Mouse (Mus musculus) liver, postnatal 0 days (tissue): ENCODE results near the gene Wdr95. TPM values are rescaled to one million over a fixed set of nuclear protein-coding genes. Genes with fewer than 3 reads are reported as not detected.

Experiments
- ATAC-seq: fragments of 200-750 bp; cut with Nextera tagmentation; 2 replicates; pipeline ENCODE4 v1.8.0; 2017; ENCODE audit warnings: mild to moderate bottlenecking, moderate library complexity
- DNase-seq: peaks from one replicate; pipeline ENCODE4 v3.0.0-alpha.2; 2016
- H3K27ac ChIP-seq: fragments of 300-500 bp; sonication (generic); 2 replicates; pipeline ENCODE4 v1.5.1; 2014; ENCODE audit warnings: antibody characterized with exemption, moderate library complexity, mild to moderate bottlenecking, low read depth
- H3K27me3 ChIP-seq: fragments of 300-500 bp; sonication (generic); 2 replicates; pipeline ENCODE4 v1.6.1; 2014; ENCODE audit warnings: low read length, control low read depth, mixed read lengths; ENCODE audit not compliant: insufficient read depth
- H3K36me3 ChIP-seq: fragments of 300-500 bp; sonication (generic); replicated peaks from 2 replicates; pipeline ENCODE4 v1.6.1; 2014; ENCODE audit warnings: mild to moderate bottlenecking, control low read depth, low read length, moderate library complexity, mixed read lengths; ENCODE audit not compliant: insufficient read depth
- H3K4me1 ChIP-seq: fragments of 300-500 bp; sonication (generic); 2 replicates; pipeline ENCODE4 v1.6.1; 2014; ENCODE audit warnings: antibody characterized with exemption, mild to moderate bottlenecking, control low read depth; ENCODE audit not compliant: insufficient read depth
- H3K4me2 ChIP-seq: fragments of 300-500 bp; sonication (generic); 2 replicates; pipeline ENCODE4 v1.6.1; 2014; ENCODE audit warnings: low read depth, mild to moderate bottlenecking, low read length, moderate library complexity, mixed read lengths
- H3K4me3 ChIP-seq: fragments of 300-500 bp; sonication (generic); 2 replicates; pipeline ENCODE4 v1.5.1; 2014; ENCODE audit warnings: low read depth, low read length
- H3K9ac ChIP-seq: fragments of 300-500 bp; sonication (generic); replicated peaks from 2 replicates; pipeline ENCODE4 v1.6.1; 2014; ENCODE audit warnings: mild to moderate bottlenecking, moderate library complexity
- H3K9me3 ChIP-seq: fragments of 300-500 bp; sonication (generic); 2 replicates; pipeline ENCODE4 v1.6.1; 2016; ENCODE audit warnings: mild to moderate bottlenecking, control low read depth, low read length, mixed read lengths
- CTCF ChIP-seq: sonication (generic); IDR thresholded peaks from 2 replicates; pipeline ENCODE4 v1.5.1; 2016; ENCODE audit warnings: antibody characterized with exemption, low read depth
- EP300 ChIP-seq: IDR thresholded peaks from 2 replicates; pipeline ENCODE4 v1.6.1; 2016; ENCODE audit warnings: antibody characterized with exemption, low read depth, mild to moderate bottlenecking
- WGBS: fragments of 180-500 bp; shearing (Covaris S2); extraction: QIAGEN DNeasy Blood & Tissue Kit; methylation state at CpG from one replicate; pipeline ENCODE4 v1.1.7; 2014; ENCODE audit not compliant: insufficient replicate concordance; 5-methylcytosine and 5-hydroxymethylcytosine counted together
- polyA plus RNA-seq: library from polyadenylated mRNA; unstranded; fragments of >200 nt; fragmentation: Nextera tagmentation; extraction: Ambion mirVana; gene quantifications from 2 replicates; pipeline ENCODE4 v1.2.1, GENCODE M21; 2015

Wdr95 gene
- polyA plus RNA-seq, 1 experiment from 2014 or later, result not detected

GRCm38 (mm10) chr5:149514087-149514671 is 14.3 kb upstream of the Wdr95 start:
- DNase-seq, result no peak
- no peak overlapping the region for H3K9ac ChIP-seq
- no peaks in the 10 kb centered on the region for H3K9me3 ChIP-seq
- no peak for ATAC-seq
- no peak overlapping the region for H3K27ac ChIP-seq
- WGBS, result 32% methylated on average over 14 of the region's 14 CpGs
- no peaks in the 10 kb centered on the region for H3K27me3 ChIP-seq
- H3K4me2 ChIP-seq, result peak overlapping the region; percentile 9; the same call in 1 of the 2 replicates
- H3K4me1 ChIP-seq, result no peaks in the 10 kb centered on the region
- no peak for TF ChIP-seq EP300
- TF ChIP-seq CTCF, result no peak
- H3K36me3 ChIP-seq, result no peaks in the 10 kb centered on the region
- H3K4me3 ChIP-seq, result no peak overlapping the region

GRCm38 (mm10) chr5:149514890-149515289 is 13.6 kb upstream of the Wdr95 start:
- Histone ChIP-seq H3K36me3 (no peaks in the 10 kb centered on the region), H3K4me1 (no peaks in the 10 kb centered on the region), H3K27me3 (no peaks in the 10 kb centered on the region), H3K9ac (no peak overlapping the region), H3K4me2 (no peak overlapping the region), H3K9me3 (no peaks in the 10 kb centered on the region), H3K27ac (no peak overlapping the region), H3K4me3 (no peak overlapping the region)
- DNase-seq (no peak), ATAC-seq (no peak)
- 66% methylated on average over 2 of the region's 3 CpGs for WGBS
- TF ChIP-seq CTCF (no peak), EP300 (no peak)

GRCm38 (mm10) chr5:149517116-149517515 is 11.4 kb upstream of the Wdr95 start:
- WGBS, result 69% methylated on average over 6 of the region's 6 CpGs
- Histone ChIP-seq H3K27me3 (no peaks in the 10 kb centered on the region), H3K9me3 (no peaks in the 10 kb centered on the region), H3K27ac (no peak overlapping the region), H3K4me3 (no peak overlapping the region), H3K4me2 (no peak overlapping the region), H3K4me1 (no peaks in the 10 kb centered on the region), H3K36me3 (no peaks in the 10 kb centered on the region), H3K9ac (no peak overlapping the region)
- TF ChIP-seq EP300 (no peak), CTCF (no peak)
- DNase-seq (no peak), ATAC-seq (no peak)

- no peak overlapping the region for H3K4me3 ChIP-seq
- H3K9me3 ChIP-seq, result no peaks in the 10 kb centered on the region
- no peak for TF ChIP-seq EP300
- no peak for TF ChIP-seq CTCF
- H3K4me2 ChIP-seq, result no peak overlapping the region
- H3K36me3 ChIP-seq, result no peaks in the 10 kb centered on the region
- 57% methylated on average over 5 of the region's 5 CpGs for WGBS
- H3K9ac ChIP-seq, result no peak overlapping the region
- no peak overlapping the region for H3K27ac ChIP-seq
- H3K27me3 ChIP-seq, result 0 out of 2 replicates have a peak, but pooled peaks cover 2% of the 10 kb centered on the region
- DNase-seq (no peak), ATAC-seq (no peak)
- no peaks in the 10 kb centered on the region for H3K4me1 ChIP-seq
Observed at GRCm38 (mm10) chr5:149520806-149521205, 7.7 kb upstream of the Wdr95 start.

- H3K36me3 ChIP-seq, result no peaks in the 10 kb centered on the region
- ATAC-seq, result no peak
Observed at GRCm38 (mm10) chr5:149523856-149524241, 4.6 kb upstream of the Wdr95 start.

GRCm38 (mm10) chr5:149524242-149524858 is 4.1 kb upstream of the Wdr95 start:
- 34% methylated on average over 16 of the region's 16 CpGs for WGBS
- ATAC-seq (0 out of 2 replicates have a peak, but pooled peaks have one; percentile 41), DNase-seq (peak; percentile 69)
- Histone ChIP-seq H3K9ac (no peak overlapping the region), H3K4me2 (no peak overlapping the region), H3K4me3 (no peak overlapping the region), H3K9me3 (no peaks in the 10 kb centered on the region), H3K27me3 (0 out of 2 replicates have a peak, but pooled peaks cover 2% of the 10 kb centered on the region), H3K36me3 (no peaks in the 10 kb centered on the region), H3K27ac (no peak overlapping the region), H3K4me1 (no peaks in the 10 kb centered on the region)
- TF ChIP-seq EP300 (no peak), CTCF (peak; percentile 93)

More at GRCm38 (mm10) chr5:149523856-149524241, 4.6 kb upstream of the Wdr95 start:
- H3K4me2 ChIP-seq, result no peak overlapping the region
- TF ChIP-seq EP300 (no peak), CTCF (no peak)
- no peak overlapping the region for H3K4me3 ChIP-seq
- no peaks in the 10 kb centered on the region for H3K4me1 ChIP-seq
- no peak for DNase-seq
- H3K27ac ChIP-seq, result no peak overlapping the region
- 0 out of 2 replicates have a peak, but pooled peaks cover 2% of the 10 kb centered on the region for H3K27me3 ChIP-seq
- WGBS, result 79% methylated on average over 6 of the region's 6 CpGs
- H3K9ac ChIP-seq, result no peak overlapping the region
- H3K9me3 ChIP-seq, result no peaks in the 10 kb centered on the region
